Mouse (Mus musculus) liver, embryonic 11.5 days (tissue): ENCODE measurements at regions not wholly inside any gene's neighbourhood (a gene's known extent, or its start where the extent isn't known, plus 50 kb on each side); places are given as distances from the start of the nearest gene placed in this dataset.

Source experiments
- ATAC-seq: fragments of 200-750 bp; cut with Nextera tagmentation; replicated peaks from 2 replicates; pipeline ENCODE4 v1.8.0; 2017; ENCODE audit warnings: moderate number of reproducible peaks, mild to moderate bottlenecking, moderate TSS enrichment, moderate library complexity; ENCODE audit not compliant: low FRiP score
- DNase-seq: peaks from one replicate; pipeline ENCODE4 v3.0.0-alpha.2; 2017; ENCODE audit warnings: low spot score
- H3K27ac ChIP-seq: fragments of 300-500 bp; sonication (generic); 2 replicates; pipeline ENCODE4 v1.5.1; 2014; ENCODE audit warnings: mild to moderate bottlenecking, low read depth, low read length, control low read depth
- H3K27me3 ChIP-seq: fragments of 300-500 bp; sonication (generic); replicated peaks from 2 replicates; pipeline ENCODE4 v1.6.1; 2014; ENCODE audit warnings: low read length, mixed read lengths; ENCODE audit not compliant: control insufficient read depth, insufficient read depth
- H3K36me3 ChIP-seq: fragments of 300-500 bp; sonication (generic); 2 replicates; pipeline ENCODE4 v1.6.1; 2014; ENCODE audit warnings: mild to moderate bottlenecking, low read length, moderate library complexity, mixed read lengths; ENCODE audit not compliant: control insufficient read depth, insufficient read depth
- H3K4me1 ChIP-seq: fragments of 300-500 bp; sonication (generic); replicated peaks from 2 replicates; pipeline ENCODE4 v1.6.1; 2014; ENCODE audit warnings: low read length, mixed read lengths; ENCODE audit not compliant: control insufficient read depth, insufficient read depth
- H3K4me2 ChIP-seq: fragments of 300-500 bp; sonication (generic); 2 replicates; pipeline ENCODE4 v1.6.1; 2014; ENCODE audit warnings: mild to moderate bottlenecking, control low read depth, moderate library complexity
- H3K4me3 ChIP-seq: fragments of 300-500 bp; sonication (generic); 2 replicates; pipeline ENCODE4 v1.5.1; 2014; ENCODE audit warnings: low read depth, low read length, control low read depth
- H3K9ac ChIP-seq: fragments of 300-500 bp; sonication (generic); 2 replicates; pipeline ENCODE4 v1.6.1; 2014; ENCODE audit warnings: low read depth, low read length, control low read depth
- H3K9me3 ChIP-seq: fragments of 300-500 bp; sonication (generic); 2 replicates; pipeline ENCODE4 v1.6.1; 2016; ENCODE audit warnings: low read length, inconsistent platforms, mixed read lengths; ENCODE audit not compliant: control insufficient read depth
- WGBS: fragments of 180-500 bp; shearing (Covaris S2); extraction: QIAGEN DNeasy Blood & Tissue Kit; methylation state at CpG from one replicate; pipeline ENCODE4 v1.1.7; 2014; 5-methylcytosine and 5-hydroxymethylcytosine counted together

GRCm38 (mm10) chr4:150775281-150775680, 78.4 kb upstream of the Errfi1 start:
- Histone ChIP-seq H3K4me1 (peaks cover 3% of the 10 kb centered on the region; the same call in 1 of the 2 replicates), H3K9me3 (no peaks in the 10 kb centered on the region), H3K27ac (no peak overlapping the region), H3K4me3 (no peak overlapping the region), H3K27me3 (no peaks in the 10 kb centered on the region), H3K4me2 (no peak overlapping the region), H3K9ac (no peak overlapping the region), H3K36me3 (no peaks in the 10 kb centered on the region)
- 90% methylated on average over 8 of the region's 8 CpGs for WGBS
- ATAC-seq (no peak), DNase-seq (no peak)

GRCm38 (mm10) chr4:150774289-150774914, 79.3 kb upstream of the Errfi1 start:
- Histone ChIP-seq H3K4me1 (peaks cover 3% of the 10 kb centered on the region; the same call in 1 of the 2 replicates), H3K27me3 (no peaks in the 10 kb centered on the region), H3K27ac (no peak overlapping the region), H3K9ac (no peak overlapping the region), H3K4me2 (no peak overlapping the region), H3K36me3 (no peaks in the 10 kb centered on the region), H3K4me3 (no peak overlapping the region), H3K9me3 (no peaks in the 10 kb centered on the region)
- 79% methylated on average over 7 of the region's 7 CpGs for WGBS
- DNase-seq, result no peak
- no peak for ATAC-seq

- WGBS, result 67% methylated on average over 6 of the region's 6 CpGs
- no peak overlapping the region for H3K4me2 ChIP-seq
- H3K27ac ChIP-seq, result no peak overlapping the region
- ATAC-seq (no peak), DNase-seq (no peak)
- no peak overlapping the region for H3K9ac ChIP-seq
- no peaks in the 10 kb centered on the region for H3K36me3 ChIP-seq
- H3K4me1 ChIP-seq, result no peaks in the 10 kb centered on the region
- no peaks in the 10 kb centered on the region for H3K9me3 ChIP-seq
- H3K27me3 ChIP-seq, result no peaks in the 10 kb centered on the region
- no peak overlapping the region for H3K4me3 ChIP-seq
These were observed 81.6 kb upstream of the Errfi1 start for GRCm38 (mm10) chr4:150771922-150772651.

- Histone ChIP-seq H3K36me3 (no peaks in the 10 kb centered on the region), H3K4me2 (no peak overlapping the region), H3K9me3 (no peaks in the 10 kb centered on the region), H3K4me1 (no peaks in the 10 kb centered on the region), H3K4me3 (no peak overlapping the region), H3K27ac (no peak overlapping the region), H3K9ac (no peak overlapping the region), H3K27me3 (no peaks in the 10 kb centered on the region)
- WGBS, result 73% methylated on average over 2 of the region's 2 CpGs
- no peak for DNase-seq
- ATAC-seq, result no peak
These were observed 82.2 kb upstream of the Errfi1 start for GRCm38 (mm10) chr4:150771469-150771868.

GRCm38 (mm10) chr4:150769043-150769442, 84.7 kb upstream of the Errfi1 start:
- Histone ChIP-seq H3K4me1 (no peaks in the 10 kb centered on the region), H3K9ac (no peak overlapping the region), H3K4me3 (no peak overlapping the region), H3K27me3 (no peaks in the 10 kb centered on the region), H3K36me3 (no peaks in the 10 kb centered on the region), H3K27ac (no peak overlapping the region), H3K4me2 (no peak overlapping the region), H3K9me3 (no peaks in the 10 kb centered on the region)
- no peak for DNase-seq
- 66% methylated on average over 7 of the region's 7 CpGs for WGBS
- ATAC-seq, result no peak

- Histone ChIP-seq H3K27me3 (no peaks in the 10 kb centered on the region), H3K27ac (peak overlapping the region; percentile 70), H3K36me3 (no peaks in the 10 kb centered on the region), H3K4me2 (no peak overlapping the region; the same call in 1 of the 2 replicates), H3K4me1 (peaks cover 14% of the 10 kb centered on the region), H3K9ac (no peak overlapping the region; the same call in 1 of the 2 replicates), H3K4me3 (no peak overlapping the region), H3K9me3 (no peaks in the 10 kb centered on the region)
- WGBS, result 29% methylated on average over 15 of the region's 15 CpGs
- no peak; the same call in 1 of the 2 replicates for ATAC-seq
- DNase-seq, result peak; percentile 57
These were observed 95.1 kb upstream of the Errfi1 start for GRCm38 (mm10) chr4:150758467-150759237.

- no peak overlapping the region; the same call in 1 of the 2 replicates for H3K4me2 ChIP-seq
- peaks cover 14% of the 10 kb centered on the region for H3K4me1 ChIP-seq
- peak overlapping the region; percentile 70 for H3K27ac ChIP-seq
- no peaks in the 10 kb centered on the region for H3K27me3 ChIP-seq
- 51% methylated on average over 10 of the region's 10 CpGs for WGBS
- DNase-seq (no peak), ATAC-seq (no peak)
- H3K4me3 ChIP-seq, result no peak overlapping the region
- H3K9me3 ChIP-seq, result no peaks in the 10 kb centered on the region
- no peaks in the 10 kb centered on the region for H3K36me3 ChIP-seq
- H3K9ac ChIP-seq, result no peak overlapping the region
These were observed 95.8 kb upstream of the Errfi1 start for GRCm38 (mm10) chr4:150757815-150758426.

- Histone ChIP-seq H3K4me3 (no peak overlapping the region), H3K9ac (no peak overlapping the region), H3K9me3 (no peaks in the 10 kb centered on the region), H3K36me3 (no peaks in the 10 kb centered on the region), H3K4me1 (peaks cover 14% of the 10 kb centered on the region), H3K27ac (peak overlapping the region; percentile 30; the same call in 1 of the 2 replicates), H3K27me3 (no peaks in the 10 kb centered on the region), H3K4me2 (no peak overlapping the region)
- 74% methylated on average over 10 of the region's 10 CpGs for WGBS
- no peak for ATAC-seq
- DNase-seq, result no peak
These were observed 96.4 kb upstream of the Errfi1 start for GRCm38 (mm10) chr4:150757291-150757741.
